Mouse (Mus musculus) gastrocnemius, adult 8-10 months (tissue): ENCODE data around the gene Catsper1. TPM values are rescaled to one million over a fixed set of nuclear protein-coding genes. Genes with fewer than 3 reads are reported as not detected.

ENCODE experiments used
- DNase-seq, 2 experiments: peaks; one replicate each; pipeline ENCODE4 v3.0.0; 2022; ENCODE audit warnings: low spot score in 2 of 2
- total RNA-seq, 4 experiments: library from RNA; stranded (reverse); gene quantifications; 2 replicates each; pipeline ENCODE4 v1.2.4; 2022

The Catsper1 gene
- total RNA-seq, 4 experiments from 2014 or later = not detected

GRCm38 (mm10) chr19:5353609-5354008, 18.1 kb downstream of the Catsper1 start:
- no peak for DNase-seq

- DNase-seq = no peak
These were observed 20.5 kb downstream of the Catsper1 start for GRCm38 (mm10) chr19:5356080-5356479.

- no peak for DNase-seq
These were observed 26.6 kb downstream of the Catsper1 start for GRCm38 (mm10) chr19:5362186-5362585.

- no peak for DNase-seq
These were observed 28.6 kb downstream of the Catsper1 start for GRCm38 (mm10) chr19:5364124-5364523.

GRCm38 (mm10) chr19:5365751-5366150, 30.2 kb downstream of the Catsper1 start:
- DNase-seq = no peak

- peak; percentile 90 to 93 for DNase-seq
These were observed 30.9 kb downstream of the Catsper1 start, which contains the start of gene Eif1ad for GRCm38 (mm10) chr19:5366175-5367052. TSS of gene Eif1ad (plus strand) at chr19:5366741.

GRCm38 (mm10) chr19:5367053-5367359, 31.5 kb downstream of the Catsper1 start, which contains the start of gene Banf1:
TSS of gene Banf1 (minus strand) at chr19:5367168.
- DNase-seq = no peak

- no peak for DNase-seq
These were observed 31.9 kb downstream of the Catsper1 start for GRCm38 (mm10) chr19:5367455-5367854.

- no peak for DNase-seq
These were observed 35.4 kb downstream of the Catsper1 start for GRCm38 (mm10) chr19:5370932-5371331.

GRCm38 (mm10) chr19:5372724-5373123, 37.2 kb downstream of the Catsper1 start:
- no peak for DNase-seq

- DNase-seq = no peak
These were observed 38.6 kb downstream of the Catsper1 start for GRCm38 (mm10) chr19:5374177-5374576.

- DNase-seq = no peak
These were observed 39.2 kb downstream of the Catsper1 start for GRCm38 (mm10) chr19:5374748-5375147.

- no peak for DNase-seq
These were observed 41.9 kb downstream of the Catsper1 start for GRCm38 (mm10) chr19:5377446-5377845.

- DNase-seq = no peak
These were observed 47.8 kb downstream of the Catsper1 start for GRCm38 (mm10) chr19:5383326-5383725.

- no peak for DNase-seq
These were observed 49.2 kb downstream of the Catsper1 start for GRCm38 (mm10) chr19:5384715-5385114.

GRCm38 (mm10) chr19:5388011-5388441, 52.5 kb downstream of the Catsper1 start:
- no peak for DNase-seq

- peak; percentile 86 to 94 for DNase-seq
These were observed 53.2 kb downstream of the Catsper1 start, which contains the start of gene Sart1 for GRCm38 (mm10) chr19:5388588-5389242. TSS of gene Sart1 (minus strand) at chr19:5388703.

GRCm38 (mm10) chr19:5389647-5390046, 54.1 kb downstream of the Catsper1 start:
- DNase-seq = no peak

GRCm38 (mm10) chr19:5390416-5390815, 54.9 kb downstream of the Catsper1 start:
- DNase-seq = no peak

- no peak for DNase-seq
These were observed 57.4 kb downstream of the Catsper1 start for GRCm38 (mm10) chr19:5392892-5393291.
